Mouse (Mus musculus) liver, postnatal 0 days (tissue): ENCODE results near the gene Hephl1. TPM values are rescaled to one million over a fixed set of nuclear protein-coding genes. Genes with fewer than 3 reads are reported as not detected.

Source experiments
- ATAC-seq: fragments of 200-750 bp; cut with Nextera tagmentation; 2 replicates; pipeline ENCODE4 v1.8.0; 2017; ENCODE audit warnings: mild to moderate bottlenecking, moderate library complexity
- DNase-seq: peaks from one replicate; pipeline ENCODE4 v3.0.0-alpha.2; 2016
- H3K27ac ChIP-seq: fragments of 300-500 bp; sonication (generic); 2 replicates; pipeline ENCODE4 v1.5.1; 2014; ENCODE audit warnings: antibody characterized with exemption, moderate library complexity, mild to moderate bottlenecking, low read depth
- H3K27me3 ChIP-seq: fragments of 300-500 bp; sonication (generic); 2 replicates; pipeline ENCODE4 v1.6.1; 2014; ENCODE audit warnings: low read length, control low read depth, mixed read lengths; ENCODE audit not compliant: insufficient read depth
- H3K36me3 ChIP-seq: fragments of 300-500 bp; sonication (generic); replicated peaks from 2 replicates; pipeline ENCODE4 v1.6.1; 2014; ENCODE audit warnings: mild to moderate bottlenecking, control low read depth, low read length, moderate library complexity, mixed read lengths; ENCODE audit not compliant: insufficient read depth
- H3K4me1 ChIP-seq: fragments of 300-500 bp; sonication (generic); 2 replicates; pipeline ENCODE4 v1.6.1; 2014; ENCODE audit warnings: antibody characterized with exemption, mild to moderate bottlenecking, control low read depth; ENCODE audit not compliant: insufficient read depth
- H3K4me2 ChIP-seq: fragments of 300-500 bp; sonication (generic); 2 replicates; pipeline ENCODE4 v1.6.1; 2014; ENCODE audit warnings: low read depth, mild to moderate bottlenecking, low read length, moderate library complexity, mixed read lengths
- H3K4me3 ChIP-seq: fragments of 300-500 bp; sonication (generic); 2 replicates; pipeline ENCODE4 v1.5.1; 2014; ENCODE audit warnings: low read depth, low read length
- H3K9ac ChIP-seq: fragments of 300-500 bp; sonication (generic); replicated peaks from 2 replicates; pipeline ENCODE4 v1.6.1; 2014; ENCODE audit warnings: mild to moderate bottlenecking, moderate library complexity
- H3K9me3 ChIP-seq: fragments of 300-500 bp; sonication (generic); 2 replicates; pipeline ENCODE4 v1.6.1; 2016; ENCODE audit warnings: mild to moderate bottlenecking, control low read depth, low read length, mixed read lengths
- CTCF ChIP-seq: sonication (generic); IDR thresholded peaks from 2 replicates; pipeline ENCODE4 v1.5.1; 2016; ENCODE audit warnings: antibody characterized with exemption, low read depth
- EP300 ChIP-seq: IDR thresholded peaks from 2 replicates; pipeline ENCODE4 v1.6.1; 2016; ENCODE audit warnings: antibody characterized with exemption, low read depth, mild to moderate bottlenecking
- WGBS: fragments of 180-500 bp; shearing (Covaris S2); extraction: QIAGEN DNeasy Blood & Tissue Kit; methylation state at CpG from one replicate; pipeline ENCODE4 v1.1.7; 2014; ENCODE audit not compliant: insufficient replicate concordance; 5-methylcytosine and 5-hydroxymethylcytosine counted together
- polyA plus RNA-seq: library from polyadenylated mRNA; unstranded; fragments of >200 nt; fragmentation: Nextera tagmentation; extraction: Ambion mirVana; gene quantifications from 2 replicates; pipeline ENCODE4 v1.2.1, GENCODE M21; 2015

Gene Hephl1
- 0.02 TPM in 1 of 2 replicates, not detected in the other for polyA plus RNA-seq

GRCm38 (mm10) chr9:15112008-15112407, at the start of gene Hephl1:
Gene Hephl1, minus strand, starts transcription at chr9:15112108.
- Histone ChIP-seq H3K27ac (no peak within 1 kb of the TSS), H3K9me3 (no peaks in the 10 kb centered on the region), H3K27me3 (no peaks in the 10 kb centered on the region), H3K4me2 (no peak within 1 kb of the TSS), H3K36me3 (no peaks in the 10 kb centered on the region), H3K4me3 (no peak within 1 kb of the TSS), H3K9ac (no peak within 1 kb of the TSS), H3K4me1 (no peaks in the 10 kb centered on the region)
- ATAC-seq (no peak), DNase-seq (no peak)
- TF ChIP-seq EP300 (no peak), CTCF (no peak)
- WGBS = 69% methylated on average over 5 of the region's 5 CpGs

GRCm38 (mm10) chr9:15149246-15149926, 37.5 kb upstream of the Hephl1 start:
- no peaks in the 10 kb centered on the region for H3K4me1 ChIP-seq
- no peaks in the 10 kb centered on the region for H3K36me3 ChIP-seq
- H3K4me3 ChIP-seq = no peak overlapping the region
- H3K4me2 ChIP-seq = no peak overlapping the region
- TF ChIP-seq CTCF (no peak), EP300 (no peak)
- H3K27me3 ChIP-seq = no peaks in the 10 kb centered on the region
- no peak overlapping the region for H3K9ac ChIP-seq
- WGBS = 58% methylated on average over 6 of the region's 6 CpGs
- ATAC-seq (no peak), DNase-seq (no peak)
- H3K27ac ChIP-seq = no peak overlapping the region
- H3K9me3 ChIP-seq = no peaks in the 10 kb centered on the region

GRCm38 (mm10) chr9:15140546-15140945, 28.6 kb upstream of the Hephl1 start:
- no peaks in the 10 kb centered on the region for H3K4me1 ChIP-seq
- ATAC-seq (no peak), DNase-seq (no peak)
- no peak for TF ChIP-seq CTCF
- no peak for TF ChIP-seq EP300
- H3K36me3 ChIP-seq = no peaks in the 10 kb centered on the region
- H3K27me3 ChIP-seq = no peaks in the 10 kb centered on the region
- no peak overlapping the region for H3K4me2 ChIP-seq
- no peak overlapping the region for H3K27ac ChIP-seq
- no peak overlapping the region for H3K4me3 ChIP-seq
- H3K9me3 ChIP-seq = no peaks in the 10 kb centered on the region
- WGBS = 79% methylated on average over 1 of the region's 1 CpGs
- H3K9ac ChIP-seq = no peak overlapping the region

- TF ChIP-seq CTCF (no peak), EP300 (no peak)
- 78% methylated on average over 2 of the region's 2 CpGs for WGBS
- H3K9me3 ChIP-seq = no peaks in the 10 kb centered on the region
- H3K9ac ChIP-seq = no peak overlapping the region
- DNase-seq (no peak), ATAC-seq (no peak)
- H3K4me2 ChIP-seq = no peak overlapping the region
- H3K4me3 ChIP-seq = no peak overlapping the region
- no peaks in the 10 kb centered on the region for H3K4me1 ChIP-seq
- H3K36me3 ChIP-seq = no peaks in the 10 kb centered on the region
- no peaks in the 10 kb centered on the region for H3K27me3 ChIP-seq
- H3K27ac ChIP-seq = no peak overlapping the region
Measured at GRCm38 (mm10) chr9:15125897-15126296, 14.0 kb upstream of the Hephl1 start.

GRCm38 (mm10) chr9:15122431-15122830, 10.5 kb upstream of the Hephl1 start:
- DNase-seq (no peak), ATAC-seq (no peak)
- no peak overlapping the region for H3K27ac ChIP-seq
- TF ChIP-seq CTCF = no peak
- TF ChIP-seq EP300 = no peak
- WGBS = 65% methylated on average over 3 of the region's 3 CpGs
- H3K9me3 ChIP-seq = no peaks in the 10 kb centered on the region
- no peaks in the 10 kb centered on the region for H3K36me3 ChIP-seq
- no peaks in the 10 kb centered on the region for H3K4me1 ChIP-seq
- H3K4me3 ChIP-seq = no peak overlapping the region
- no peak overlapping the region for H3K9ac ChIP-seq
- no peak overlapping the region for H3K4me2 ChIP-seq
- no peaks in the 10 kb centered on the region for H3K27me3 ChIP-seq

GRCm38 (mm10) chr9:15120841-15121358, 9.0 kb upstream of the Hephl1 start:
- no peak overlapping the region for H3K4me2 ChIP-seq
- no peaks in the 10 kb centered on the region for H3K4me1 ChIP-seq
- no peaks in the 10 kb centered on the region for H3K9me3 ChIP-seq
- H3K27ac ChIP-seq = no peak overlapping the region
- H3K4me3 ChIP-seq = no peak overlapping the region
- H3K36me3 ChIP-seq = no peaks in the 10 kb centered on the region
- H3K9ac ChIP-seq = no peak overlapping the region
- 47% methylated on average over 7 of the region's 7 CpGs for WGBS
- ATAC-seq (no peak), DNase-seq (no peak)
- no peaks in the 10 kb centered on the region for H3K27me3 ChIP-seq
- TF ChIP-seq EP300 (no peak), CTCF (0 out of 2 replicates have a peak, but pooled peaks have one; percentile 16)

GRCm38 (mm10) chr9:15120209-15120608, 8.3 kb upstream of the Hephl1 start:
- TF ChIP-seq CTCF (no peak), EP300 (no peak)
- no peak overlapping the region for H3K4me3 ChIP-seq
- DNase-seq = no peak

More at GRCm38 (mm10) chr9:15120209-15120608, 8.3 kb upstream of the Hephl1 start:
- Histone ChIP-seq H3K36me3 (no peaks in the 10 kb centered on the region), H3K27me3 (no peaks in the 10 kb centered on the region), H3K9ac (no peak overlapping the region), H3K4me2 (no peak overlapping the region), H3K27ac (no peak overlapping the region), H3K4me1 (no peaks in the 10 kb centered on the region), H3K9me3 (no peaks in the 10 kb centered on the region)
- no peak for ATAC-seq
- 39% methylated on average over 5 of the region's 5 CpGs for WGBS
